Mouse (Mus musculus): ENCODE measurements around the gene Pak2. TPM values are rescaled to one million over a fixed set of nuclear protein-coding genes. Genes with fewer than 3 reads are reported as not detected.

Pak2 gene
- total RNA-seq, 2 experiments from 2014 or later = 47.5 to 50.3 TPM

DNA sequence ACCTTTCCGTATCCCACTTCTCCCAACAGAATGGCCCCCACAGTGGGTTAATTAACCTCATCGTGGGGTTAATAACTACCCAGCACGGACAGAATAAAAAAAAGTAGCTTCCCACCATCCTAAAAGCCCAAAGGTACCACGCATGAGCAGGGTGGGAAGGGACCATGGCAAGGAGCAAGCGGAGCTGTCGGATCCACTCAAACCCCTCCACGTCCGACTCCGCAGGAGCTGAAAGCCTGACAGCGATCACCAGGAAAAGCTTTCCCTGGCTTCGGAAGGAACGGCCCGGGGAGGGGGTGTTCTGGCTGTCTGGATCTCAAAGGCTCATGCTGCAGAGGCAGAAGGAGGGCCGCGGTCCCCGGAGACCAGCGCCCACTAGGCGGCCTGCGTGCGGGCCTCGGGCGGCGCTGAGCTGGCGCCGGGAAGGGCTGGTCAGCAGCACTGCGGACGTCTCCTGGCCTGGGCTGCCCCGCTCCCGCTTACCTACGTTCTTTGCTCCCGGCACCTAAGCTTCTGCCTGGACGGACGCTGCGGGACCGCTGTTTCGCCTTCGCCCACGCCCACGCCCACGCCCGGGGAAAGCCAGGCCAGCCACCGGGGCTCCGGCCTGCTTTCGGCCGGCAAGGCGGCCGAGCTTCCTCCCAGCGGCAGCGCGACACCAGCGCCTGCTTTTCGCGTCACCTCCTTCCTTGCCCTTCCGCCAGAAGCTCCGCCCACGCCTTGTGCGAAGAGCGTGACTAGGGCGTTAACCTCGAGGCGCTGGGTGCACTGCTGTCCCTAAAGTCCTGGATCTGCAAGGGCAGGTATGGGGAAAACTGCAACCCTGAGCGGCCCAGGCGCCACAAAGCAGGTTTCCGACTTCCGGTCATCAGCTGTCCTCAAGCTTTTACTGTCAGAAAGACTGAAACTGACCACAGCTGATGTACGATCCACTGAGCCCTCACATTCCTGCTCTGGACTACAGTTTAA, 76.3 kb downstream of the Pak2 start, which contains the start of gene Senp5:
TSS of gene Senp5 (minus strand) at position 779 of the 969 bp plus-strand sequence.
- peak; percentile 95 for DNase-seq

DNA sequence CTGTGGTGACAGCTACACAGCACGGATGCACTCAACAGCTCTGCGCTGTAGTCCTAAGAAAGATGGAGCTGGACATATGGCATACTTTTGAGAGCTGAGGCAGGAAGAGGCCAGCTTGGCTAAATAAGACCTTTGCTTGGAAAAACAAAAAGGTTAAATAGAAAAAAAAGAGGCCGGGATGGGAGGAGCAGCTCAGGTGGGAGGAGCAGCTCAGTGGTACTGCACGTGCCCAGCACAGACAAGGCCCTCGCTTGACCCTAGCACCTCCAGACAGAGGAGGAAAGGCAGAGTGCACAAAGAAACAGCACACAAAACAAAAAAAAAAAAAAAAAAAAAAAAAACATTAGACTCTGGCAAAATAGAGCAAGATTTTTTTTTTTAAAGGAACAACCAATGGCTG, 82.8 kb downstream of the Pak2 start:
- DNase-seq = no peak

DNA sequence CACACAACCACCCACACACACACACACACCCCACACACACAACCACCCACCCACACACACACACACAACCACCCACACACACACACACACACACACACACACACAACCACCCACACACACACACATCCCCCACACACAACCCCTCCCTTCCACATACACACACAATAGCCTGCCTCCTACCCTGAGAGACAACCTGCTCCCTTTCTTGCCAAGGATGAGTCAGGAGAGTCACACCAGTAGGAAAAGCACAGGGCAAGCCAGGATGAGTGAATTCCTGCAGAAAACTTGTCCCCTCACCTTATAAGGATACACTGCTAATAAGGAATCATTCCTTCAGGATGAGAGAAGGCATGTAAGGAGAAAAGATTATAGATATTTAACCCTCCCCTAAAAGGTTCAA, 85.2 kb downstream of the Pak2 start:
- no peak for DNase-seq

DNA sequence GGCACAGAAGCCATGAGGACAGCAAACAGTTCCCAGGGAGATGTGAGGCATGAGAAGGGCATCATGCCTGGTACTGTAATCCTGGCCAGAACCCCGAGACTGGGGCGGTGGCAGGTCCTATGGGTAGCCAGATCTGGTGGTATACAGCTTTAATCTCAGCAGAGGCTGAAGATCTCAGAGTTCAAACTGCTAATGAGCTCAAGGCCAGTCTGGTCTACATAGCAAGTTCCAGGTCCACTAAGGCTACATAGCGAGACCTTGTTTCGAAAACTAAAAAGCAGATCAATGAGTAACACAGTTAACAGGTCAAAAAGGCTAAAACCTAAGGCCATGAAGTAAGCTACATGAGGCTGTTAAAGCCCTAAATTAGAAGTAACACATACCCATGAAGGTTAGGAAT, 85.9 kb downstream of the Pak2 start:
- no peak for DNase-seq

DNA sequence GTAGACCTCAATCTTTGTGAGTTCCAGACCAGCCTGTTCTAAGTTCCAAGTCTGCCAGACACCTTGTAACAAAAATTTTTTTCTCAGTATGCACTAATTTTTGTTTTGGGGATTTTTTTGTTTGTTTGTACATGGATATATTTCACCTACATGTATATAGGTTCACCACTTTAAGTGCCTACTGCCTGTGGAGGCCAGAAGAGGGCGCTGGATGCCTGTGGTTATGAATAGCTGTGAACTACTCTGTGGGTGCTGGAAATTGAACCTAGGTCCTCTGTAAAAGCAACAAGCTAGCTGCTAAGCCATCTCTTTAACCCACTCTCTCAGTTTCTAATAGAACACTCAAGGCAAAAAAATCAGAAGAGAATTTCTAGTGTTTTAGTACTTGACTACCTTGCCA, 87.1 kb downstream of the Pak2 start:
- DNase-seq = no peak

DNA sequence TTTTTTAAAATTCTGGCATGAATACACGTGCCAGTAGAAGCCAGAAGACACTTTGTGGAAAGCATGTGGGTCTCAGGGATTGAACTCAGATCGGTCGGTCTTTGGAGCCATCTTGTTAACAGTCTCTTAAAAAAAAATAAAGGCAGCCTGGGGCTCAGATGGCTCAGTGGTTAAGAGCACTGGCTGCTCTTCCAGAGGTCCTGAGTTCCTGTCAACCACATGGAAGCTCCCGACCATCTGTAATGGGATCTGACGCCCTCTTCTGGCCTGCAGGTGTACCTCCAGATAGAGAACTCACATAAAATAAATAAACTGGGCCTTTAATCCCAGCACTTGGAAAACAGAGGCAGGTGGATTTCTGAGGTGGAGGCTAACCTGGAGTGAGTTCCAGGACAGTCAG, 98.2 kb downstream of the Pak2 start:
- no peak for DNase-seq

DNA sequence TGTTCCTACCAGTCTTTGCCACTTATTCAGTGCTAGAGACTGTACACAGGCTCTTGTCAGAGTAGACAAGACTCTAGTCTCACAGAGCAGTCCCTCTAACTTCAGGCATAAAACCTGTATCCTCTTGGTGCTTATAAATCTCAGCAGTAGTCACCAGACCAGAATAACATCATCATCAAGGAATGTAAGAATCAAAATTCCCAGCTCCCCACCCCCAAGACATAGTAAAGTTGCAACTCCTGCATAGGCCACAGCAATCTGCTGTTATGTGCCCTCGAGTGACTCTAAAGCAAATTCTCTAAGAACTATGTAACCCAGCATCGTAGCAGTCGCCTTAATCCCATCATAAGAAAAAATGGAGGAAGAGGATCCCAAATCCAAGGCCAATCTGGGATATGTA, 99.6 kb downstream of the Pak2 start:
- DNase-seq = no peak

DNA sequence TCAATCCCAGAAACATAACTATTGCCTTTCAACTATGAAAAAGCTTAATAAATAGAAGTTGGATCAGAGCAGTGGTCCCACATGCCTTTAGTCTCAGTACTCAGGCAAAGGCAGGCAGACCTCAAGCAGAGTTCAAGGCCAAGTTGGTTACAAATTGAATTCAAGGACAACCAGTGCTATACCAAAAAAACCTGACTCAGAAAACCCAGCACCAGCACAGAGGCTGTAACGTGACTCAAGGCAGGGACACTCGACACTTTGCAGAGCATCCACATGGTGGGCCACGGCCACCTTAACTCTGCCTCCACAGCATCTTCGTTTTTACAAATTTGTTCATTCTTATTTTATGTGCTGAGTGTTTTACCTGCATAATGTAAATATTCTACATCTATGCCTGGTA, 103.9 kb downstream of the Pak2 start:
- DNase-seq = no peak

Small RNA genes lying within 50 kb of the gene (microRNA-seq; reads per million reads assigned to microRNA genes)
- not detected for gene Gm26269

Other genes with a start within 250 kb of the Pak2 start
- under 1 TPM; 0.06 to 0.24 TPM for gene Meltf, start 200.5 kb downstream of the Pak2 start, total RNA-seq (2021)
- 1 to 10 TPM in 1 of 2 experiments, under 1 TPM in 1; 0.48 to 1.6 TPM for gene Pigz, start 145.5 kb downstream of the Pak2 start, total RNA-seq (2021)
- 10 to 100 TPM; 55.0 to 58.8 TPM for gene 0610012G03Rik, start 130.8 kb downstream of the Pak2 start, total RNA-seq (2021)
- gene Ncbp2, start 130.8 kb downstream of the Pak2 start, total RNA-seq (2021) = 10 to 100 TPM; 41.2 to 43.9 TPM
- gene Senp5, start 76.1 kb downstream of the Pak2 start, total RNA-seq (2021) = 10 to 100 TPM; 22.0 to 22.8 TPM
- gene Pigx, start 20.4 kb upstream of the Pak2 start, total RNA-seq (2021) = 10 to 100 TPM; 34.1 to 35.0 TPM
- 10 to 100 TPM; 10.8 to 11.2 TPM for gene Cep19, start 20.5 kb upstream of the Pak2 start, total RNA-seq (2021)
- gene Nrros, start 86.3 kb upstream of the Pak2 start, total RNA-seq (2021) = 10 to 100 TPM; 11.0 to 16.4 TPM
- gene Bex6, start 100.5 kb upstream of the Pak2 start, total RNA-seq (2021) = not detected
- gene Fbxo45, start 167.8 kb upstream of the Pak2 start, total RNA-seq (2021) = 10 to 100 TPM; 18.2 to 20.0 TPM
- gene Wdr53, start 167.9 kb upstream of the Pak2 start, total RNA-seq (2021) = 10 to 100 TPM; 12.3 to 13.9 TPM
- under 1 TPM; 0.18 to 0.97 TPM for gene Smco1, start 192.1 kb upstream of the Pak2 start, total RNA-seq (2021)
- 10 to 100 TPM; 20.6 to 21.3 TPM for gene Rnf168, start 198.1 kb upstream of the Pak2 start, total RNA-seq (2021)

Data from adrenal gland, postnatal 10 days (tissue).